Mouse (Mus musculus) adrenal gland, postnatal 25 days (tissue): ENCODE results near the gene Cmtm8. TPM values are rescaled to one million over a fixed set of nuclear protein-coding genes. Genes with fewer than 3 reads are reported as not detected.

Source experiments
- DNase-seq: peaks from one replicate; pipeline ENCODE4 v3.0.0; 2021; ENCODE audit warnings: mixed read lengths
- total RNA-seq: library from RNA; stranded (reverse); gene quantifications from 2 replicates; pipeline ENCODE4 v1.2.3, GENCODE M21; 2021

The Cmtm8 gene
- total RNA-seq, 1 experiment from 2014 or later, result 6.1 TPM

- DNase-seq, result no peak
Observed at GRCm38 (mm10) chr9:114821548-114822289, 22.2 kb downstream of the Cmtm8 start.

- DNase-seq, result no peak
Observed at GRCm38 (mm10) chr9:114818918-114819317, 25.0 kb downstream of the Cmtm8 start.

GRCm38 (mm10) chr9:114817012-114817411 lies 26.9 kb downstream of the Cmtm8 start:
- no peak for DNase-seq

- DNase-seq, result no peak
Observed at GRCm38 (mm10) chr9:114816121-114816520, 27.8 kb downstream of the Cmtm8 start.

GRCm38 (mm10) chr9:114815315-114815714 lies 28.6 kb downstream of the Cmtm8 start:
- DNase-seq, result peak; percentile 9

GRCm38 (mm10) chr9:114812001-114812400 lies 32.0 kb downstream of the Cmtm8 start:
- DNase-seq, result no peak

GRCm38 (mm10) chr9:114810837-114811236 lies 33.1 kb downstream of the Cmtm8 start:
- no peak for DNase-seq

- no peak for DNase-seq
Observed at GRCm38 (mm10) chr9:114808671-114809070, 35.3 kb downstream of the Cmtm8 start.

GRCm38 (mm10) chr9:114807261-114807660 lies 36.7 kb downstream of the Cmtm8 start:
- no peak for DNase-seq

- DNase-seq, result no peak
Observed at GRCm38 (mm10) chr9:114805151-114805671, 38.7 kb downstream of the Cmtm8 start.

- DNase-seq, result no peak
Observed at GRCm38 (mm10) chr9:114802191-114802590, 41.8 kb downstream of the Cmtm8 start.

GRCm38 (mm10) chr9:114801301-114801700 lies 42.7 kb downstream of the Cmtm8 start:
- DNase-seq, result no peak

- DNase-seq, result no peak
Observed at GRCm38 (mm10) chr9:114799498-114800107, 44.4 kb downstream of the Cmtm8 start.

- no peak for DNase-seq
Observed at GRCm38 (mm10) chr9:114798845-114799244, 45.1 kb downstream of the Cmtm8 start.

GRCm38 (mm10) chr9:114797329-114798004 lies 46.5 kb downstream of the Cmtm8 start:
- peak; percentile 81 for DNase-seq

GRCm38 (mm10) chr9:114796473-114797050 lies 47.4 kb downstream of the Cmtm8 start:
- DNase-seq, result no peak

GRCm38 (mm10) chr9:114794491-114794890 lies 49.5 kb downstream of the Cmtm8 start:
- DNase-seq, result no peak

GRCm38 (mm10) chr9:114793764-114794295 lies 50.1 kb downstream of the Cmtm8 start:
- DNase-seq, result no peak

GRCm38 (mm10) chr9:114789989-114790388 lies 54.0 kb downstream of the Cmtm8 start:
- no peak for DNase-seq

- no peak for DNase-seq
Observed at GRCm38 (mm10) chr9:114789557-114789956, 54.4 kb downstream of the Cmtm8 start.

GRCm38 (mm10) chr9:114788697-114789096 lies 55.3 kb downstream of the Cmtm8 start:
- no peak for DNase-seq

GRCm38 (mm10) chr9:114787716-114788115 lies 56.2 kb downstream of the Cmtm8 start:
- no peak for DNase-seq
